Mouse (Mus musculus): ENCODE results near the gene Ifna5. TPM values are rescaled to one million over a fixed set of nuclear protein-coding genes. Genes with fewer than 3 reads are reported as not detected.

Gene Ifna5
- polyA plus RNA-seq, 1 experiment: not detected

DNA sequence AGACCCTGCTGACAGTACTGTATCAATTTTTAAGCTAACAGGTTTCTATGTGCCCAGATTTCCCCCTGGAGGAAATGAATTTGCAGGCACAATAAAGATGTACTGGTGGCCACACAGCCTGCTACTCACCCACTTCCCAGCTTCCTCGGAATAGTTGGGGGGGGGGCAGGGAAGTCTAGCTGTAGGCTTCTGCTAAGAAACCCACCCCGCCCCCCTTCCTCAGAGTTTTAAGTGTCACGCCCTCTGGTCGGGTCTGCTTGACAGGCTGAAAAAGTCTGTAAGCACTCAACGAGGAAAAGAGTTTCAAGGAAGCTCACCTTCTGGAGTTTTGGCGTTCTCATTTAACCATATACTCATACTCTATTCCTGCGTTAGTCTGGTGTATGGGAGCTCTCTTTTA is 28.0 kb downstream of the Ifna5 start:
- H3K4me3 ChIP-seq (ENCODE audit: insufficient read depth, poor library complexity, severe bottlenecking): no peak overlapping the region
- no peaks in the 10 kb centered on the region for H3K79me3 ChIP-seq (ENCODE audit: low read depth)
- H3K27me3 ChIP-seq (ENCODE audit: control insufficient read depth, insufficient read depth, insufficient read length): peaks cover 28% of the 10 kb centered on the region
- no peak for TF ChIP-seq FOSL1 (IDR thresholded peaks at IDR 0.05; ENCODE audit: insufficient read depth, low read length, poor library complexity, severe bottlenecking)
- no peak for TF ChIP-seq USF1 (IDR thresholded peaks at IDR 0.05; ENCODE audit: low read depth)
- no peak for TF ChIP-seq MAX (IDR thresholded peaks at IDR 0.05)
- no peak for TF ChIP-seq MYOG (IDR thresholded peaks at IDR 0.05; ENCODE audit: control insufficient read depth, extremely low read depth, insufficient read length)
- TF ChIP-seq CTCF (IDR thresholded peaks at IDR 0.05; ENCODE audit: control insufficient read depth, insufficient read depth, insufficient read length): no peak
- no peaks in the 10 kb centered on the region for H3K79me2 ChIP-seq (ENCODE audit: control insufficient read depth, insufficient read depth)
- no peaks in the 10 kb centered on the region for H3K36me3 ChIP-seq (ENCODE audit: control insufficient read depth, insufficient read depth)
- no peak overlapping the region for H3ac ChIP-seq (ENCODE audit: control insufficient read depth, insufficient read length, low read depth)

- no peaks in the 10 kb centered on the region for H3K36me3 ChIP-seq (ENCODE audit: control insufficient read depth, insufficient read depth)
- H3K79me3 ChIP-seq (ENCODE audit: low read depth): no peaks in the 10 kb centered on the region
- H3K27me3 ChIP-seq (ENCODE audit: control insufficient read depth, insufficient read depth, insufficient read length): peaks cover 27% of the 10 kb centered on the region
- no peak overlapping the region for H3ac ChIP-seq (ENCODE audit: control insufficient read depth, insufficient read length, low read depth)
- H3K79me2 ChIP-seq (ENCODE audit: control insufficient read depth, insufficient read depth): no peaks in the 10 kb centered on the region
- TF ChIP-seq MYOG (IDR thresholded peaks at IDR 0.05; ENCODE audit: control insufficient read depth, extremely low read depth, insufficient read length) (no peak), CEBPB (IDR thresholded peaks at IDR 0.05; ENCODE audit: low read depth) (no peak), MAX (IDR thresholded peaks at IDR 0.05) (no peak), USF1 (IDR thresholded peaks at IDR 0.05; ENCODE audit: low read depth) (no peak), FOSL1 (IDR thresholded peaks at IDR 0.05; ENCODE audit: insufficient read depth, low read length, poor library complexity, severe bottlenecking) (no peak), CTCF (IDR thresholded peaks at IDR 0.05; ENCODE audit: control insufficient read depth, insufficient read depth, insufficient read length) (no peak), MYOD1 (IDR thresholded peaks at IDR 0.05; ENCODE audit: control insufficient read depth, insufficient read length, low read depth) (no peak)
- H3K4me3 ChIP-seq (ENCODE audit: insufficient read depth, poor library complexity, severe bottlenecking): no peak overlapping the region
These were observed 29.3 kb downstream of the Ifna5 start for GRCm38 (mm10) chr4:88864599-88864998.

GRCm38 (mm10) chr4:88865011-88865569 is 29.8 kb downstream of the Ifna5 start:
- H3ac ChIP-seq (ENCODE audit: control insufficient read depth, insufficient read length, low read depth): no peak overlapping the region
- no peak overlapping the region for H3K4me3 ChIP-seq (ENCODE audit: insufficient read depth, poor library complexity, severe bottlenecking)
- peaks cover 22% of the 10 kb centered on the region for H3K27me3 ChIP-seq (ENCODE audit: control insufficient read depth, insufficient read depth, insufficient read length)
- no peaks in the 10 kb centered on the region for H3K79me2 ChIP-seq (ENCODE audit: control insufficient read depth, insufficient read depth)
- no peaks in the 10 kb centered on the region for H3K36me3 ChIP-seq (ENCODE audit: control insufficient read depth, insufficient read depth)
- TF ChIP-seq CTCF (IDR thresholded peaks at IDR 0.05; ENCODE audit: control insufficient read depth, insufficient read depth, insufficient read length) (no peak), CEBPB (IDR thresholded peaks at IDR 0.05; ENCODE audit: low read depth) (no peak), MYOD1 (IDR thresholded peaks at IDR 0.05; ENCODE audit: control insufficient read depth, insufficient read length, low read depth) (no peak), MYOG (IDR thresholded peaks at IDR 0.05; ENCODE audit: control insufficient read depth, extremely low read depth, insufficient read length) (no peak)
- H3K79me3 ChIP-seq (ENCODE audit: low read depth): no peaks in the 10 kb centered on the region

DNA sequence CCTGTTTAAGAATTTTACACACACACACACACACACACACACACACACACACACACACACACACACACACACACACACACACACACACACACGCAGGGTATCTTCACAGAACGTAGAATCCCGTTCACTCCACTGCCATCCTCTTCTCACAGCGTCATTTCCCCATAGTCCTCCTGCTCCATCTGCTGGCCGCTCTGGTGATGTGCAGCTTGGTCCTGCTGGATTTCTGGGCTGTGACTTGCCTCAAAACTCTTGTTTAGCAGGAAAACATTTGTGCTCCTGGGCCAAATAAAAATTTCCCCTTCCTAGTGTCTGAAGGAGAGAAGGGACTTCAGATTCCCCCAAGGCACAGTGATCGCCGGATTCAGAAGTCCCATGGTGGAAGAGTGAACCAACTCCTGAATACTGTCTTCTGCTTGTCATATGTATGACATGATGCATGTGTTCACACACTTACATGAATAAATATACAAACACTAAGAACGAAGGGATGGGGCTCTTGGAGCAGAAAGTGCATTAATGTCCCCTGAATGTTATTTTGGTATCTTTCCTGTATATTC is 32.1 kb downstream of the Ifna5 start:
- H3K4me3 ChIP-seq (ENCODE audit: insufficient read depth, poor library complexity, severe bottlenecking): peak overlapping the region; percentile 48

GRCm38 (mm10) chr4:88867926-88868911 is 32.9 kb downstream of the Ifna5 start:
- H3K79me3 ChIP-seq (ENCODE audit: low read depth): no peaks in the 10 kb centered on the region
- TF ChIP-seq MYOD1 (IDR thresholded peaks at IDR 0.05; ENCODE audit: control insufficient read depth, insufficient read length, low read depth) (no peak), MYOG (IDR thresholded peaks at IDR 0.05; ENCODE audit: control insufficient read depth, extremely low read depth, insufficient read length) (no peak), MAX (IDR thresholded peaks at IDR 0.05) (no peak), FOSL1 (IDR thresholded peaks at IDR 0.05; ENCODE audit: insufficient read depth, low read length, poor library complexity, severe bottlenecking) (no peak), USF1 (IDR thresholded peaks at IDR 0.05; ENCODE audit: low read depth) (no peak), CTCF (IDR thresholded peaks at IDR 0.05; ENCODE audit: control insufficient read depth, insufficient read depth, insufficient read length) (no peak), CEBPB (IDR thresholded peaks at IDR 0.05; ENCODE audit: low read depth) (no peak)
- peak overlapping the region; percentile 48 for H3K4me3 ChIP-seq (ENCODE audit: insufficient read depth, poor library complexity, severe bottlenecking)
- H3K27me3 ChIP-seq (ENCODE audit: control insufficient read depth, insufficient read depth, insufficient read length): no peaks in the 10 kb centered on the region
- no peaks in the 10 kb centered on the region for H3K36me3 ChIP-seq (ENCODE audit: control insufficient read depth, insufficient read depth)
- H3ac ChIP-seq (ENCODE audit: control insufficient read depth, insufficient read length, low read depth): peak overlapping the region; percentile 43
- no peaks in the 10 kb centered on the region for H3K79me2 ChIP-seq (ENCODE audit: control insufficient read depth, insufficient read depth)

More for the DNA sequence above, 32.1 kb downstream of the Ifna5 start:
- TF ChIP-seq CEBPB (IDR thresholded peaks at IDR 0.05; ENCODE audit: low read depth) (no peak), CTCF (IDR thresholded peaks at IDR 0.05; ENCODE audit: control insufficient read depth, insufficient read depth, insufficient read length) (peak; percentile 90), USF1 (IDR thresholded peaks at IDR 0.05; ENCODE audit: low read depth) (no peak), FOSL1 (IDR thresholded peaks at IDR 0.05; ENCODE audit: insufficient read depth, low read length, poor library complexity, severe bottlenecking) (no peak), MYOG (IDR thresholded peaks at IDR 0.05; ENCODE audit: control insufficient read depth, extremely low read depth, insufficient read length) (no peak), MYOD1 (IDR thresholded peaks at IDR 0.05; ENCODE audit: control insufficient read depth, insufficient read length, low read depth) (no peak), MAX (IDR thresholded peaks at IDR 0.05) (peak; percentile 41)
- no peaks in the 10 kb centered on the region for H3K79me2 ChIP-seq (ENCODE audit: control insufficient read depth, insufficient read depth)
- peaks cover 5% of the 10 kb centered on the region for H3K27me3 ChIP-seq (ENCODE audit: control insufficient read depth, insufficient read depth, insufficient read length)
- H3ac ChIP-seq (ENCODE audit: control insufficient read depth, insufficient read length, low read depth): no peak overlapping the region
- no peaks in the 10 kb centered on the region for H3K36me3 ChIP-seq (ENCODE audit: control insufficient read depth, insufficient read depth)
- H3K79me3 ChIP-seq (ENCODE audit: low read depth): no peaks in the 10 kb centered on the region
